Mouse (Mus musculus): ENCODE results near the gene Mark3. TPM values are rescaled to one million over a fixed set of nuclear protein-coding genes. Genes with fewer than 3 reads are reported as not detected.

Gene Mark3
- polyA plus RNA-seq, 1 experiment, result 30.3 TPM

- DNase-seq (ENCODE audit: low read depth), result no peak
Observed at GRCm38 (mm10) chr12:111674850-111675486, 100.6 kb downstream of the Mark3 start.

DNA sequence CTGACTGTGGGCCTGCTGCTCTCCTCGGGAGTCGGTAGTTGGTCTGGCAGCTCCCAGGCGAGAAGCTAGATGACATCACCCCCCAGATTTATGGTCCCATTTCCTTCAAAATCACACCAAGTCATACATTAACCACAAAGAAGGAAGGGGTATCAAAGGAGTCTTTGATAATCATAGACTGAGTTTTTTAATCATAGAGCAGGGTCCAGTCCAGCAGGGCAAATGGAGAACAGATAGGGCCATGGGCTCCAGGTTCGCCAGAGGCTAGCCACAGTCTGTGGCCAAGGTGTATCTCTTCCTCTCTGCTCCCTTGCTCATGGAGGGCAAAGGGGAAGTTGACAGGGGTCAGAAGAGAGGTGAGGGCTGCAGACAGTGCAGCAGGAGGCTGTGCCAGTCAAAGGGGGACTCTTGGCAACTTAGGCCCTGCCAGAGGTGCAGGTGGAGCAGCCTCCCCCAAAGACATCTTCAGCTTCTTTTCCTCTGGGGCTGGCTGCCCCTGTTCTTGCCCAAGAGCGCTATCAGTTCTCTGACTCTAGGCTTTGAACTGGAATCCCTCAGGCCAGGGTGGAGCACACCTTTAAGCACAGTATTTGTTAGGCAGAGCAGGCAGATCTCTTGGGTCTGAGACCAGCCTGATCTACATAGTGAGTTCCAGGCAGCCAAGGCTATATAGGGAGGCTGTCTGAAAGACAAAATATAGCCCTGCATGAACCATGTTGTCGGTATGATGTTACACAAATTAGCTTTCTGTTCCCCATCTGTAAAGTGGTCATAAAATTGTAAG, 101.7 kb downstream of the Mark3 start:
- no peak for DNase-seq (ENCODE audit: low read depth)

- DNase-seq (ENCODE audit: low read depth), result no peak
Observed at GRCm38 (mm10) chr12:111677421-111677820, 103.1 kb downstream of the Mark3 start.

DNA sequence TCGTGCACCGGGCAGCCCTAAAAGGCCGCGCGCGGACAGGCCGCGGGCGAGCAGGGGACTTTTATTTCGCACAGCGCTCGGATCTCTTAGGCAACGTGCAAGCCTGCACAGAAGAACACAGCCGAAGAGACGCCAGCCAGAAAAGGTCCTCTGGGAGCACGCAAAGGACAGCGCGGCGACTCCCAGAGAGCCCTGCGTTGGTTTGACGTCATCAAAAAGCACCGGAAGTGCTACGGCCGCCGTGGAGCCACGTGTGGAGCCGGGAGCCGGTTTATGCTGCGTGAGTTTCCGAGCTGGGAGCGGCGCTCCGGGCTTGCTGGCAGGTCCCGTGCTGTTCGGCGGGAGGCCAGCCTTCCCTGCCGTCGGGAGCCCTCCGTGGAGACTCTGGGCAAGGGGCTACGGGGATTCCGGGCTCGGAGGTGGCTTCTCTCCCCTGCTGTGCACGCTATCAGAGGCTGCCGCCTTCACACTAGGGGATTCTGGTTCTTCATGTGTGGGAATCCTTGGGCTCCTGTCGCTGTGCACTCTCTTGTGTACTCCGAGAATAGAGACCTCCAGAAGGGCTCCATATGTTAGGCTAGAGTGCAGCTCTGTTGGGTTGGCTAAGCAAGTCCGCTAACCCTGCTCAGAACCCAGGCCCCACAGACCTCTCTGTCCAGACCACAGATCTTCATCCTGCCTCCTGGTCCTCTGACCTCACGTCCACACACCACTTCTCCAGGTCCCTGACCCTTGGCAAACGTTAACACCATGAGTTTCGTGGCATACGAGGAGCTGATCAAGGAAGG, 103.8 kb downstream of the Mark3 start, which contains the start of gene Trmt61a:
Trmt61a (plus strand) TSS at position 224 of the 788 bp plus-strand sequence.
- no peak for DNase-seq (ENCODE audit: low read depth)

GRCm38 (mm10) chr12:111678670-111678933, 104.3 kb downstream of the Mark3 start:
- DNase-seq (ENCODE audit: low read depth), result no peak

DNA sequence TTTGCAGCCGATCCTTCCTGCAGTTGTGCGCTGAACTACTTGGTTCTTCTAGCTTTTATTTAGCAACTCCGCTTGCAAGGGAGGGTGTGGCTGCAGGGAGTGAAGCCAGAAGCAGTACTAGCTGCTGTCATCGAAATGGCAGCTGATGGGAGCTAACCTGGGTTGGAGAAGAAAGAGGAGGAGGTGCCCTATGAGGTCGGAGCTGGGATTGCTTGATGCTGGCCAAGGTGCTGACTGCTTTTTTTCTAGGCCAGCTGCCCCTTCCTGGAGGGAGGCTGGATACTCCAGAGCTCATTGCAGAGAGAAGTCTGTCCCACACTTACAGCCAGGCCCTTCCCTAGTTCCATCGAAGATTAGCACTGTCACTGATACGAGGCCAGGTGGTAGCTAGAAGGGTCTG, 104.7 kb downstream of the Mark3 start:
- no peak for DNase-seq (ENCODE audit: low read depth)

DNA sequence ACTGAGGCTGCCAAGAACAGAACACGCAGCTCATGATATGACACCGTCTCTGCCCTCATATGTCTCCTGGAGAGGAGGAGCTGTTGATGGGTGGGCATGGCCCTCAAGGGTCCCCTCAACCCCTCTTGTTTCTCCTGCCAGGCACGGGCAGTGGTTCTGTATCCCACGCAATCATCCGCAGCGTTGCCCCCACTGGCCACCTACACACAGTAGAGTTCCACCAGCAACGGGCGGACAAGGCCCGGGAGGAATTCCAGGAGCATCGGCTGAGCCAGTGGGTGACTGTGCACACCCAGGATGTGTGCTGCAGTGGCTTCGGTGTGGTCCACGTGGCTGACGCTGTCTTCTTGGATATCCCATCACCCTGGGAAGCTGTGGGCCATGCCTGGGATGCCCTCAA, 106.3 kb downstream of the Mark3 start:
- DNase-seq (ENCODE audit: low read depth), result no peak

DNA sequence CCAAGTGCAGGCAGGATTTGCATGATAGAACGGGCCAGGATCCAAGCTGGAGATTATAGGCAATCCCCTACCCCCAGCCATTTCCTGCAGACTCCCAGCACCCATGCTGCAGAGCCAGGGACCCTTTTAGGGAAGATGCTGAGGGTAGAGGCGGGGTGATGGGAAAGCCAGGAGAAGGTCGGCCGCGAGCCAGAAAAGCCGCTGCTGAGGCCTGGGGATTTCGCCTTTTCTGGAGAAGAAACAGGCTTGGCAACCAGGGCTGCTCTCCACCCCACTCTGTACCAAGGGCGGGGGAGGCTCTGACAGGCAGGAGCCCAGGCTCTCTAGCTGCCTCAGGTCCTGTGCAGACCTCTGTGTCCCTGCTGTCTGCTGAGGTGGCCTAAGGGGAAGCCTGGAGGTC, 107.0 kb downstream of the Mark3 start:
- no peak for DNase-seq (ENCODE audit: low read depth)

GRCm38 (mm10) chr12:111682003-111682402, 107.7 kb downstream of the Mark3 start:
- no peak for DNase-seq (ENCODE audit: low read depth)

DNA sequence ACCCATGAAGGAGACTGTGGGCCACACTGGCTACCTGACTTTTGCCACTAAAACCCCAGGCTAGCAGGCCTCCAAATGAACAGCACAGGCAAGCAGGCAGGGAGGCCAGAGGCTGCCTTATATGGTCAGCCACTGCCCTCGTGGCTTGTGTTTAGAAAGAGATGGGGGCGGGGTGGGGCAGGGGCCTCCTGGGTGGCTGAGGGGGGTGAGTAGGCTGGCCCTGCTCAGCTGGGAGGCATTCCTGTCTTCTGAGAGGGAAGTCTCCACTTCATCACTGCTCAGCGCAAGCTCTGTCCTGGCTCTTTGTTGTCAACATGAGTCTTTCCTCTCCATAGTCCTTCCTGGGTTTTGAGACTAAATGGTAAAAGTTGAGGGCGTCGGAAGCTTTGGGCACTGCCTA, 108.5 kb downstream of the Mark3 start:
- DNase-seq (ENCODE audit: low read depth), result no peak

GRCm38 (mm10) chr12:111686390-111686789, 112.1 kb downstream of the Mark3 start:
- no peak for DNase-seq (ENCODE audit: low read depth)

- no peak for DNase-seq (ENCODE audit: low read depth)
Observed at GRCm38 (mm10) chr12:111687350-111688068, 113.2 kb downstream of the Mark3 start.

DNA sequence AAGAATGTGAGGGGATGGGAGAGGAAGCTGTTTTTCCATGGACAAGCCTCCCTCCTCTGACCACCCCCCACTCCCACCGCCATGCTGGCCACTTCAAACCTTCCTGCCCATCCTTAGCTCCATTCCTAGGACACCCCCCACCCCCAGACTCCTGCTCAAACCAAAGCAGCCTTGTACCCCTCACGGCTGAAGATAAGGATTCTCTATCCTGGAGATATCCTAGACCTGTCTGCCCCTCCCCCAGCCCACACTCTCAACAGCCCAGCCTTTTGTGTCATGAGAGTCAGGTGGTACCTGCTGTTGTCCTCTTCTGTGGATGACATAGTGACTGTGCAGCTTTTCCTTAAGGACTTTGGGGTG, 113.7 kb downstream of the Mark3 start:
- DNase-seq (ENCODE audit: low read depth), result no peak

GRCm38 (mm10) chr12:111689426-111689825, 115.1 kb downstream of the Mark3 start:
- DNase-seq (ENCODE audit: low read depth), result no peak

DNA sequence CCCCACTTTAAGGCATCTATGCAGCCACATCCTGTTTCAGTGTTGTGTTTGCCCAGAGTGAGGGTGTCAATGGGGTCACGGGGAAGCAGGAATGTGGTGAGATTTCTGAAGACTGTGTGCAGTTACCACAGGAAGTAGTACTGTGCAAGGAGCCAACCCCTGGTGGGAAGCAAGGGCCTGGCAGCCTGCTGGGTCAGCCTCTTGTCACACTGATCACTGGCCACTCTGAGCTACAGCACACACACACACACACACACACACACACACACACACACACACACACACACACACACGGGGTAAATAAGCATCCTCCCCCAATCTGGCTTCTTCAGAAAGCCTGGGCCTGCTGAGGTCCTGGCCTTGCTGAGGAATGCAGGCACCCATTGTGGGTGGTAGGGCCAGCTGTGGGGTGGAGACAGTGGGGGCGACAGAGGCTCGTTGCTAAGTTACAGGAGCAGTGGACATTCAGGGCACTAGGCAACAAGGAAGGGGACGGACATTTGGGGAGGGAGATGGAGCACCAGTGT, 117.1 kb downstream of the Mark3 start:
- no peak for DNase-seq (ENCODE audit: low read depth)

DNA sequence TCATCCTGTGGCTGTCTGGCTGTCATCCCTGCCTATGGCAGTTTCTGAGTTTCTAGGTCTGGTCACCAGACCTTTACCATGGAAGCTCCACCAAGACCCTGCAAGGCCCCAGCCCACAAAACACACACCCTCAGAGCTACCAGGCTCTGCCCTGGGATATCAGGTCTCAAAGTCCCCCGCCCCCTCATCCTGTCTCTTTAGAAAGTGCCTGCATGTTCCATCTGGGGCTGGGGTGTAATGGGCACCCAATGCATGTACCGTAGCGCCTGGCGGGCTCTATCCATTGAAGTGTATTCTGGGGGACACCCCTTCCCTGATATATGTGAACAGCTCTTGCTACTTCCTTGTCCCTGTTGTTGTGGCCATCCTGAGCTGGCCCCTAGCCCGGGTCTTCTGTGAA, 118.6 kb downstream of the Mark3 start:
- no peak for DNase-seq (ENCODE audit: low read depth)

DNA sequence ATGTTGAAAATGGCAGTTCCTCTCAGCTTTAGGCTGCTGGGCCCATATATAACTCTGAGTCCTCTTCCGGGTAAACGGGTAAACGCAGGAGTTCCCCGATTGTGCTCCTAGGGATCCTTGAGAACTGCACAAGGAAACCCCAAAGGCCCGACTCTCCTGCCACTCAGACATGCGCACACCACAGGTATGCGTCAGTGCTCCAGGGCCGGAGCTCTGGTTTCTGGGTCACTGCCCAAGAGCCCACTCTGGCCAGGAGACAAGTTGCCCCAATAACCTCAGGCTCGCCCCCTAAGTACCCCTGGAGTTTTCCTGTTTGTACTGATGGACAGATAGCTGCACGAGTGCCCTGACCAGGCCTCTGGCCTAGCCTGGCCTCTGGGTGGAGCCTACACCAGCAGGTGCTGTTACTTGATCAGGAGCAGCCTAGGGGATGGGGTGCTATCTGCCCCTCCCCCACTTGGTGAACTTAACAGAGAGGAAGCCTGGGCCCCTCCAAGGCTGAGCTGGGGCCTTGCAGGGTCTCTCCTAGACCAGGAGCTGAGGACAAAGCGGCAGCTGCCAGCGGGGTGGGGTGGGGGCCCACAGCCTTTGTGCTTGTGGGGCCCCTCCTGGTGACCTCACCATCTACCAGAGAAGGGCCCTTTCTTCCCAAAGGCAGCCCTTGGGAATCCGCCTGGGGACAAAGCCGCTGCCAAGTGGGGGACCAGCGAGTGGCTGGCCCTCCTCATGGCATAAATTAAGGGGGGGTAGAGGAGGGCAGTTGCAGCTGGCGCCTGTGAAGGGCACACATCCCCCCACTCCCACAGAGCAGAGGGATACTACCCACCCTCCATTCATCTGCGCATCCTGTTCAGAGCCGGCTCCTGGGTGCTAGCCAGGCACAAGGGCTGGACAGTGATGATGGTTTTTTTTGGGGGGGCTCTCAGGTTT, 119.3 kb downstream of the Mark3 start:
- DNase-seq (ENCODE audit: low read depth), result no peak

- DNase-seq (ENCODE audit: low read depth), result no peak
Observed at GRCm38 (mm10) chr12:111694271-111694781, 120.0 kb downstream of the Mark3 start.

DNA sequence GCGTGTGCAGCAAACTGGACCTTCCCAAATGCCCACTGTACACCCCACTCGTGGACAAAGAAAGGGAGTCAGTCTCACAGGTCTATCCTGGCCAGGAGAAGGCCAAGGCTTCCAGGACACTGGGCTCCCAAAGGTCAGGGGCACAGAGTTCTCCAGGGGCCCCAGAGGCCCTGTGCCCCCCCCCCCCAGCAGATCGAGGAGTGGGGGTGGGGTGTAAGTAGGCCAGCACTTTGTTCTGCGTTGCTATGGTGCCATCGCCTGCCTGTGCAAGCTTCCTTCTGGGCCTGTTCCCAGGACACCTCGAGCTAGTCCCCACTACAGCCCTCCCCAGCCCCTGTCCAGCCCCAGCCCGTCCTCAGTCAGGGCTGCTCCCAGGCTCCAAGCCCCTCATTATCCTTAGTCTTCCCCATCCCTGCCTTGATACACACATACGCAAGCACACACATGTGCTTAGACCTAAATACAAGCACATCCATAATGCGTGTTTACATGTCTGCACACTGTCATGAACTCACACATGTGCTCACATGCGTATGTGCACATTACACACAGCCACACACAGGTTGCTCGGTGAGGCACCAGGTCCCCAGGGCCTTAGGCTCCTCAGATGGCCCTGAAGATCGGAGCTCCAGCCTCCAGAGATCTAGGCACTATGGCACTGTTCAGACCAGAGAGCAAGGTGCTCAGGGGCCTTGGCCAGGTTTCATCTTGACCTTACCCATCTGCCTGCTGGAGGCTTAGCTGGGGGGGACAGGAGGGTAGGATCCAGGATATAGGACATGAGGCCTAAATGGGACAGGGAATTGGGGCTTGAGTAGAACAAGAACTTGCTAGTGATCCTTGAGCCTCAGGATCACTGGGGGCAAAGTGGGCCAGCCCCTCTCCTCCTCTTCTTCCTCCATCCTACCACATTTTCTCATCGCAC, 120.8 kb downstream of the Mark3 start:
- no peak for DNase-seq (ENCODE audit: low read depth)

DNA sequence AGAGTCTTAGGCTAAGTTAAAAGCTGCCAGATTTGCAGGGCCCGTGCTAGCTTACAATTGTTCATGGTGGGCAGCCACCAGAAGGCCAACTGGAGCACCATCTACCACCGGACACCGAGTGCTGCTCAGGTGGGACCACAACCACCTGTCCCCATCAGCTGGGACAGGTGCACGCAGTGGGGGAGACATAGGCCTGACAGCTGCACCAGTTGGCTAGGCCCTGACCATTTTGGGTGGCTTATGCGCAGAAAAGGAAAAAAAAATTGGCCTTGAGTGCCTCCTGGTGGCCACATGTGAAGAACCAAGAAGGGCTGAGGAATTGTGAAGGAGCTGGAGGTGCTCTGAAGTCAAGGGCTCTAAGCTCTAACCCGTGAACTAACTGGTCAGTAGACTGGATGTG, 121.9 kb downstream of the Mark3 start:
- no peak for DNase-seq (ENCODE audit: low read depth)

Measured in gonadal fat pad, adult 2 months (tissue).